Mouse (Mus musculus) small intestine, adult 2 months (tissue): ENCODE results near the gene Npat.

Experiments used
- CTCF ChIP-seq: fragments of 200-500 bp; IDR thresholded peaks from 2 replicates; pipeline ENCODE4 v1.5.1; 2012; ENCODE audit warnings: low read depth, mild to moderate bottlenecking, control low read depth, inconsistent platforms, low read length, moderate library complexity, mixed read lengths; ENCODE audit not compliant: insufficient replicate concordance, insufficient read length; ENCODE audit errors: extremely low read depth
- POLR2A ChIP-seq: fragments of 200-500 bp; IDR thresholded peaks from 2 replicates; pipeline ENCODE4 v1.6.1; 2012; ENCODE audit warnings: low read depth, mild to moderate bottlenecking, control low read depth, inconsistent platforms, low read length, moderate library complexity

GRCm38 (mm10) chr9:53536558-53537320 lies at the start of gene Npat, which contains the start of gene Atm:
- TF ChIP-seq POLR2A (peak; percentile 63; the same call in 1 of the 2 replicates), CTCF (no peak)
